Mouse (Mus musculus): ENCODE measurements around the gene Sh3bp1. TPM values are rescaled to one million over a fixed set of nuclear protein-coding genes. Genes with fewer than 3 reads are reported as not detected.

Sh3bp1 gene
- total and polyA plus RNA-seq, 2 experiments from 2014 or later: 3.3 to 6.4 TPM

DNA sequence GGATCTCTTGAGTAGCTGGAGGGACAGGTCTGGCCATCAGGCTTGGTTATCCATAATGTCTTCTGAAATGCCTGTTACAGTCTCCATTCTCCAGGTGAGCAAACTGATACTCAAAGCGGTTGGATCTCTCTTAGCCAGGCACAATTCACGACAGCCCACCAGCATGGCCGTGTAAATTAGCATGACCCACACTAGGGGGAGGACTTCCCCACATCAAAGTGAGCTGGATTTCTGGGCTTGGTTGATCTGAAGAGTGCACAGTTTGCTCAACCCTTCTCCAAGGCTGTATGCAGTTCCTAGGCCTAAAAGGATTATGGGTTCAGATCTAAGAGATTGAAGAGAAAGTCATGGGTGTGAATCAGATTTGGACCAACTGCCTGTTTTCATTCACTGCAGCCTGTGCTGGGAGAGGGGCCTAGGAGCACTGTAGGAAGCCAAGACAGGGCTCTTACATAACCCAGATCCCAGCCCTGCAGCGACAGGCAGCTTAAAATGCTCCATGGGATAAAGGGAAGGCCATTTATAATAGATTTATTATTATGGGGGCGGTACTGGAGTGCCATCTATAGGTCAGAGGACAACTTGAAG lies 27.5 kb upstream of the Sh3bp1 start:
- Histone ChIP-seq H3K4me1 (ENCODE audit: insufficient read depth) (no peaks in the 10 kb centered on the region), H3K9ac (no peak overlapping the region), H3K4me2 (ENCODE audit: low read depth) (no peak overlapping the region), H3K36me3 (ENCODE audit: insufficient read depth) (no peaks in the 10 kb centered on the region), H3K4me3 (ENCODE audit: low read depth, low read length) (no peak overlapping the region), H3K27ac (ENCODE audit: low read depth, low read length) (no peak overlapping the region), H3K27me3 (ENCODE audit: insufficient read depth, low read length) (no peaks in the 10 kb centered on the region), H3K9me3 (ENCODE audit: low read length) (no peaks in the 10 kb centered on the region)
- 56% methylated on average over 5 of the region's 5 CpGs for WGBS
- ATAC-seq (no peak), DNase-seq (no peak)
- TF ChIP-seq CTCF (IDR thresholded peaks at IDR 0.05; ENCODE audit: low read depth): no peak

DNA sequence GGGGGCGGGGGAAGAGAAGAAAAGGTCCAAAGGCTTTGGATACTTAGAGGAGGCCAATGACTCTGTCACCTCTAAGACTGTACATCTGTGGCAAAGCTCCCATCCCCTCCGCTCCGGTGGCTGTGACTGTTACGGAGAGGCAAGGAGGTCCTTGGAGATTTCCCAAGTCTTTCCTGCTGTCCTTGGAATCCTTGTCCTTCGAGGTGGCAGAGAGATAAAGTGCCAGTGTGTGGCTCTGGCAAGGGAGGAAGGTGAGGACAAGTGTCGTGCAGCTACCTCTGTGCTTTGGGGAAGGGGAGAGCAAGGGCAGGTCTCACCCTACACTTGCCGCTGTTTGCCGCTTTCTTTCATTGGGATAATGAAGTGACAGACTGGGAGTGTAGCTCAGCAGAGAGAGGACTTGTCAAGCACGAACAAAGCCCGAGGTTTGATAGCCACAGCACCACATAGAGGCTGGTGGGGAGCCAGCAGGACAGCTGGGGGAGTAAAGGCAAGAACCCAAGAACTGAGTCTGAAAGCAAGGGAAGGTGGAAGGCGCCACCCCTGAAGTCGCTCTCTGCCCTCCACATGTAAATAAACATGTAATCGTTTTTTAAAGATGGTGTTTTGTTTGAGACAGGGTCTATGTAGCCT lies 25.6 kb upstream of the Sh3bp1 start:
- Histone ChIP-seq H3K9me3 (ENCODE audit: low read length) (no peaks in the 10 kb centered on the region), H3K4me1 (ENCODE audit: insufficient read depth) (peaks cover 7% of the 10 kb centered on the region), H3K4me3 (ENCODE audit: low read depth, low read length) (no peak overlapping the region), H3K4me2 (ENCODE audit: low read depth) (0 out of 2 replicates have a peak overlapping the region, but pooled peaks have one; percentile 5), H3K27ac (ENCODE audit: low read depth, low read length) (peak overlapping the region; percentile 70), H3K9ac (0 out of 2 replicates have a peak overlapping the region, but pooled peaks have one; percentile 10), H3K27me3 (ENCODE audit: insufficient read depth, low read length) (no peaks in the 10 kb centered on the region), H3K36me3 (ENCODE audit: insufficient read depth) (no peaks in the 10 kb centered on the region)
- TF ChIP-seq CTCF (IDR thresholded peaks at IDR 0.05; ENCODE audit: low read depth): peak; percentile 31
- DNase-seq (peak; percentile 69), ATAC-seq (no peak)
- 34% methylated on average over 13 of the region's 13 CpGs for WGBS

GRCm38 (mm10) chr15:78874989-78875388 lies 24.6 kb upstream of the Sh3bp1 start:
- Histone ChIP-seq H3K27me3 (ENCODE audit: insufficient read depth, low read length) (no peaks in the 10 kb centered on the region), H3K4me1 (ENCODE audit: insufficient read depth) (peaks cover 7% of the 10 kb centered on the region), H3K4me3 (ENCODE audit: low read depth, low read length) (no peak overlapping the region), H3K27ac (ENCODE audit: low read depth, low read length) (no peak overlapping the region), H3K4me2 (ENCODE audit: low read depth) (no peak overlapping the region), H3K9ac (no peak overlapping the region), H3K36me3 (ENCODE audit: insufficient read depth) (0 out of 2 replicates have a peak, but pooled peaks cover under 1% of the 10 kb centered on the region), H3K9me3 (ENCODE audit: low read length) (no peaks in the 10 kb centered on the region)
- WGBS: 75% methylated on average over 8 of the region's 8 CpGs
- no peak for TF ChIP-seq CTCF (IDR thresholded peaks at IDR 0.05; ENCODE audit: low read depth)
- ATAC-seq (no peak), DNase-seq (no peak)

GRCm38 (mm10) chr15:78875537-78875936 lies 24.0 kb upstream of the Sh3bp1 start:
- Histone ChIP-seq H3K4me2 (ENCODE audit: low read depth) (no peak overlapping the region), H3K27me3 (ENCODE audit: insufficient read depth, low read length) (no peaks in the 10 kb centered on the region), H3K4me3 (ENCODE audit: low read depth, low read length) (no peak overlapping the region), H3K9me3 (ENCODE audit: low read length) (no peaks in the 10 kb centered on the region), H3K27ac (ENCODE audit: low read depth, low read length) (peak overlapping the region; percentile 99; the same call in 1 of the 2 replicates), H3K4me1 (ENCODE audit: insufficient read depth) (peaks cover 7% of the 10 kb centered on the region), H3K9ac (no peak overlapping the region), H3K36me3 (ENCODE audit: insufficient read depth) (peaks cover 6% of the 10 kb centered on the region; the same call in 1 of the 2 replicates)
- no peak for ATAC-seq
- 76% methylated on average over 5 of the region's 5 CpGs for WGBS
- DNase-seq: no peak
- TF ChIP-seq CTCF (IDR thresholded peaks at IDR 0.05; ENCODE audit: low read depth): no peak

DNA sequence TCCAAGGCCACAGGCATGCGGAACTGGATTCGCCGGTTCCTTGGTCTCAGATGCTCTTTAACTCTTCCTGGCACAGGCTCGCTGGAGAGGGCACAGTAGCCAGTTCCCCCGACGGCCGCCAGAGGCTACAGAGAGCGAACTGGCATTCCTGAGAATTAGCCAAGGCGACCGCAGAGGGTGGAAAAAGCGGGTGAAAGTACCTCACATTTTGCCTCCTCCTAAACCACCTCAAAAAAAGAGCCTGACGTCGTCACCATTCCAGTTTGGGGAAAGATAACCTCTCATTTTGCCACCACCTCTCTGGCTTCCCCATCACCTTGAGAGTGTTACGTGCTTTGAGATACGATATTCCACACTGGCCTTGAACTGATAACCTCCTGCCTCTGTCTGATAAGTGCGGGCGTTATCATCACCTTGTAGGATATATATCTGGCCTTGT lies 23.3 kb upstream of the Sh3bp1 start:
- H3K36me3 ChIP-seq (ENCODE audit: insufficient read depth): peaks cover 13% of the 10 kb centered on the region; the same call in 1 of the 2 replicates

DNA sequence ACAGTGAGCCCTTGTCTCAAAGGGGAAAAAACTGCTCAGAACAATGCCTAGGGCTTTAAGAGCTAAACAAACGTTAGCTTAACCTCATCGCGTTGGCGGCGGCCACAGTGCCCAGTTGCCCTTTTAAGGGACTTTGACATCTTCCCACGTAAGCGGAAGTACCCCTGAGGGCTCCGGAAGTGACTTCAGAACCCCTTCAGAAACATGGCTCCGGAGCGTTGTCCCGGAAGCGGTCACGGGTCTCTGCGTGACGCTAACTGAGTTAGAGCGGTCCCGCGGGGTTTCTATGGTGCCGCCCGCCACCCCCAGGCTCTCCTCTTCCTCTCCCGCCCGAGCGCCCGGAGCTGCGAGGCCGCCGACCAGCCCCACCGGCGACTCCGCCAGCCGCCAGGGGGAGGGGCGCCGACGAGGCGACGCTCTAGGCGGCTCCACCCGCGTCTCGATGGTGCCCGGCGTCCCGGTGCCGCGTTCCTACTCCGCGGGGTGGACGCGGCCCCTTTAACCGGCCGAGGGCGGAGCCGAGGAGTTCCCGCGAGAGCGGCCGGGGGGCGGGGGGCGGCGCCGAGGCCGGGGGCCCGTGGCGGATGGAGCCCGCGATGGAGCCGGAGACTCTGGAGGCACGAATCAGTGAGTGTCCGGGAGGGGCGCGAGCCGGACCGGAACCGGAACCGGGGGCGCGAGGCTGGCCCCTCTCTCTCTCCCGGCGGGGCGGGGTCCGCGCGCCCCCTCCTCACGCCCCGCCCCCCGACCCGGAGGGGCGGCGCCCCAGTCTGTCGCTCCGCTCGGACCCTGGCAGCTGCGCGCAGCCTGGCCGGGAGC lies 22.4 kb upstream of the Sh3bp1 start, which contains the start of gene Gga1:
Gene Gga1, plus strand, starts transcription at position 200 of the 819 bp plus-strand sequence.
- H3K9me3 ChIP-seq (ENCODE audit: low read length): no peaks in the 10 kb centered on the region
- DNase-seq: peak; percentile 98
- H3K27ac ChIP-seq (ENCODE audit: low read depth, low read length): peak within 1 kb of the TSS; percentile 99
- ATAC-seq: peak; percentile 94
- no peaks in the 10 kb centered on the region for H3K27me3 ChIP-seq (ENCODE audit: insufficient read depth, low read length)
- peak within 1 kb of the TSS; percentile 87 for H3K9ac ChIP-seq
- H3K4me3 ChIP-seq (ENCODE audit: low read depth, low read length): peak within 1 kb of the TSS; percentile 82
- WGBS: 2% methylated on average over 60 of the region's 95 CpGs
- peak within 1 kb of the TSS; percentile 86 for H3K4me2 ChIP-seq (ENCODE audit: low read depth)
- H3K4me1 ChIP-seq (ENCODE audit: insufficient read depth): peaks cover 7% of the 10 kb centered on the region
- peaks cover 22% of the 10 kb centered on the region; the same call in 1 of the 2 replicates for H3K36me3 ChIP-seq (ENCODE audit: insufficient read depth)
- TF ChIP-seq CTCF (IDR thresholded peaks at IDR 0.05; ENCODE audit: low read depth): peak; percentile 43

More for the DNA sequence above, 23.3 kb upstream of the Sh3bp1 start:
- H3K4me3 ChIP-seq (ENCODE audit: low read depth, low read length): peak overlapping the region; percentile 82
- H3K4me1 ChIP-seq (ENCODE audit: insufficient read depth): peaks cover 7% of the 10 kb centered on the region
- ATAC-seq (peak; percentile 36), DNase-seq (peak; percentile 89)
- peak overlapping the region; percentile 99 for H3K27ac ChIP-seq (ENCODE audit: low read depth, low read length)
- peak overlapping the region; percentile 87 for H3K9ac ChIP-seq
- peak overlapping the region; percentile 86 for H3K4me2 ChIP-seq (ENCODE audit: low read depth)
- H3K9me3 ChIP-seq (ENCODE audit: low read length): no peaks in the 10 kb centered on the region
- peak; percentile 78 for TF ChIP-seq CTCF (IDR thresholded peaks at IDR 0.05; ENCODE audit: low read depth)
- 4% methylated on average over 17 of the region's 17 CpGs for WGBS
- no peaks in the 10 kb centered on the region for H3K27me3 ChIP-seq (ENCODE audit: insufficient read depth, low read length)

Data from forebrain, postnatal 0 days (tissue).